Mouse (Mus musculus) midbrain, postnatal 0 days (tissue): ENCODE data around the gene Apoc4. TPM values are rescaled to one million over a fixed set of nuclear protein-coding genes. Genes with fewer than 3 reads are reported as not detected.
A peak's percentile ranks its signal among the peaks of the same experiment; 100 is the strongest.

Experiments
- ATAC-seq: fragments of 200-750 bp; cut with Nextera tagmentation; 2 replicates; pipeline ENCODE4 v1.8.0; 2017; ENCODE audit warnings: moderate number of reproducible peaks, mild to moderate bottlenecking, moderate TSS enrichment, moderate library complexity; ENCODE audit not compliant: low FRiP score
- DNase-seq: peaks from one replicate; pipeline ENCODE4 v3.0.0-alpha.2; 2015; ENCODE audit warnings: low spot score
- H3K27ac ChIP-seq: fragments of 300-500 bp; sonication (generic); 2 replicates; pipeline ENCODE4 v1.5.1; 2014; ENCODE audit warnings: low read depth, mild to moderate bottlenecking, low read length, mixed read lengths
- H3K27me3 ChIP-seq: fragments of 300-500 bp; sonication (generic); 2 replicates; pipeline ENCODE4 v1.6.1; 2014; ENCODE audit warnings: low read length, control low read depth, mixed read lengths; ENCODE audit not compliant: insufficient read depth
- H3K36me3 ChIP-seq: fragments of 300-500 bp; sonication (generic); 2 replicates; pipeline ENCODE4 v1.6.1; 2014; ENCODE audit warnings: low read length, control low read depth, mixed read lengths; ENCODE audit not compliant: insufficient read depth
- H3K4me1 ChIP-seq: fragments of 300-500 bp; sonication (generic); 2 replicates; pipeline ENCODE4 v1.6.1; 2014; ENCODE audit warnings: mild to moderate bottlenecking, control low read depth, antibody characterized with exemption, low read length, mixed read lengths; ENCODE audit not compliant: insufficient read depth
- H3K4me2 ChIP-seq: fragments of 300-500 bp; sonication (generic); 2 replicates; pipeline ENCODE4 v1.6.1; 2014; ENCODE audit warnings: low read depth, mild to moderate bottlenecking, low read length, mixed read lengths; ENCODE audit not compliant: poor library complexity, severe bottlenecking
- H3K4me3 ChIP-seq: fragments of 300-500 bp; sonication (generic); 2 replicates; pipeline ENCODE4 v1.5.1; 2014; ENCODE audit warnings: low read depth, mild to moderate bottlenecking, low read length, moderate library complexity
- H3K9ac ChIP-seq: fragments of 300-500 bp; sonication (generic); replicated peaks from 2 replicates; pipeline ENCODE4 v1.6.1; 2014; ENCODE audit warnings: mild to moderate bottlenecking, low read length, moderate library complexity, mixed read lengths; ENCODE audit not compliant: poor library complexity, severe bottlenecking
- H3K9me3 ChIP-seq: fragments of 300-500 bp; sonication (generic); 2 replicates; pipeline ENCODE4 v1.6.1; 2016; ENCODE audit warnings: low read length, control low read depth
- CTCF ChIP-seq: IDR thresholded peaks from 2 replicates; pipeline ENCODE4 v1.5.1; 2016; ENCODE audit warnings: antibody characterized with exemption, mild to moderate bottlenecking
- WGBS: fragments of 180-500 bp; shearing (Covaris S2); extraction: QIAGEN DNeasy Blood & Tissue Kit; methylation state at CpG from one replicate; pipeline ENCODE4 v1.1.7; 2014; 5-methylcytosine and 5-hydroxymethylcytosine counted together
- polyA plus RNA-seq: library from polyadenylated mRNA; unstranded; fragments of >200 nt; fragmentation: Nextera tagmentation; extraction: Ambion mirVana; gene quantifications from 2 replicates; pipeline ENCODE4 v1.2.1, GENCODE M21; 2015
- total RNA-seq: library from RNA; depleted of rRNA; stranded (reverse); fragments of >200 nt; gene quantifications from 2 replicates; pipeline ENCODE4 v1.2.3, GENCODE M21; 2014

Apoc4 gene
- total and polyA plus RNA-seq, 2 experiments from 2014 or later = not detected

DNA sequence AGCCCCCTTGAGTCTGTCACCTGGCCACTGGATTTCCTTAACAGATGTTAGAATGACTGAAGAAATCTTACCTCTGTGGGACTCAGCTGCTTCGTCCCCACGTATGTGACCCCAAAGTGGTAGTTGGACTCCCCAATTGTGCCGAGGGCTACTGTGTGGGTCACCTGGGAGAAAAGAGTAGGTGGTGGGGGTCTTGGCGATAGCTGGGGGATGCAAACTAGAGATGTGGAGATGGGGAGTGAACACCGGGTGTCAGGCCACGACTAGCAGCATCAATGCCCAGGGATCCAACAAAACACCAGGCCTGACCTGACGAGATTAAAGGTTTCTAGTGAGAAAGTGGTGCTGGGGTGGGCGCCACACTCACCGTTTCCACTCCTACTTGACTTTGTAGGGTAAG is 32.3 kb upstream of the Apoc4 start:
- H3K4me2 ChIP-seq = no peak overlapping the region
- no peak overlapping the region for H3K27ac ChIP-seq
- no peaks in the 10 kb centered on the region; the same call in 1 of the 2 replicates for H3K4me1 ChIP-seq
- WGBS = 87% methylated on average over 9 of the region's 9 CpGs
- H3K9ac ChIP-seq = no peak overlapping the region
- ATAC-seq = no peak
- no peaks in the 10 kb centered on the region for H3K9me3 ChIP-seq
- no peak for DNase-seq
- no peak overlapping the region for H3K4me3 ChIP-seq
- H3K36me3 ChIP-seq = peaks cover 27% of the 10 kb centered on the region
- TF ChIP-seq CTCF = no peak
- no peaks in the 10 kb centered on the region for H3K27me3 ChIP-seq

GRCm38 (mm10) chr7:19713196-19713595 is 31.9 kb upstream of the Apoc4 start:
- Histone ChIP-seq H3K27ac (no peak overlapping the region), H3K4me2 (no peak overlapping the region), H3K9me3 (no peaks in the 10 kb centered on the region), H3K27me3 (no peaks in the 10 kb centered on the region), H3K4me3 (no peak overlapping the region), H3K4me1 (no peaks in the 10 kb centered on the region; the same call in 1 of the 2 replicates), H3K9ac (no peak overlapping the region), H3K36me3 (peaks cover 28% of the 10 kb centered on the region)
- WGBS = 55% methylated on average over 4 of the region's 4 CpGs
- ATAC-seq (no peak), DNase-seq (peak; percentile 16)
- TF ChIP-seq CTCF = peak; percentile 63

GRCm38 (mm10) chr7:19712414-19712813 is 31.1 kb upstream of the Apoc4 start:
- H3K27ac ChIP-seq = no peak overlapping the region
- H3K4me2 ChIP-seq = no peak overlapping the region
- 69% methylated on average over 4 of the region's 4 CpGs for whole genome bisulfite sequencing
- no peak overlapping the region for H3K9ac ChIP-seq
- ATAC-seq (no peak), DNase-seq (peak; percentile 17)
- no peaks in the 10 kb centered on the region for H3K9me3 ChIP-seq
- H3K27me3 ChIP-seq = no peaks in the 10 kb centered on the region
- peak; percentile 70 for TF ChIP-seq CTCF
- peaks cover 28% of the 10 kb centered on the region for H3K36me3 ChIP-seq
- no peak overlapping the region for H3K4me3 ChIP-seq
- H3K4me1 ChIP-seq = no peaks in the 10 kb centered on the region; the same call in 1 of the 2 replicates

GRCm38 (mm10) chr7:19710650-19711049 is 29.4 kb upstream of the Apoc4 start:
- H3K9me3 ChIP-seq = no peaks in the 10 kb centered on the region
- no peak for DNase-seq
- ATAC-seq = no peak
- TF ChIP-seq CTCF = no peak
- peaks cover 33% of the 10 kb centered on the region for H3K36me3 ChIP-seq
- 96% methylated on average over 10 of the region's 10 CpGs for WGBS
- no peak overlapping the region for H3K9ac ChIP-seq
- H3K27ac ChIP-seq = no peak overlapping the region
- H3K4me3 ChIP-seq = no peak overlapping the region
- H3K27me3 ChIP-seq = no peaks in the 10 kb centered on the region
- H3K4me1 ChIP-seq = no peaks in the 10 kb centered on the region
- no peak overlapping the region for H3K4me2 ChIP-seq

- Histone ChIP-seq H3K9me3 (no peaks in the 10 kb centered on the region), H3K27ac (no peak overlapping the region), H3K9ac (no peak overlapping the region), H3K4me2 (no peak overlapping the region), H3K36me3 (peaks cover 49% of the 10 kb centered on the region), H3K4me3 (no peak overlapping the region), H3K27me3 (no peaks in the 10 kb centered on the region), H3K4me1 (no peaks in the 10 kb centered on the region)
- no peak for ATAC-seq
- no peak for TF ChIP-seq CTCF
- WGBS = 95% methylated on average over 7 of the region's 7 CpGs
- DNase-seq = no peak
These were observed 24.0 kb upstream of the Apoc4 start for GRCm38 (mm10) chr7:19705271-19705670.

- no peak overlapping the region for H3K27ac ChIP-seq
- no peaks in the 10 kb centered on the region for H3K9me3 ChIP-seq
- DNase-seq (no peak), ATAC-seq (no peak)
- TF ChIP-seq CTCF = no peak
- H3K27me3 ChIP-seq = no peaks in the 10 kb centered on the region
- peaks cover 45% of the 10 kb centered on the region for H3K36me3 ChIP-seq
- H3K9ac ChIP-seq = no peak overlapping the region
- no peak overlapping the region for H3K4me2 ChIP-seq
- H3K4me3 ChIP-seq = no peak overlapping the region
- 97% methylated on average over 4 of the region's 4 CpGs for WGBS
- no peaks in the 10 kb centered on the region for H3K4me1 ChIP-seq
These were observed 23.2 kb upstream of the Apoc4 start for GRCm38 (mm10) chr7:19704475-19704874.
